Comparison of ENCODE assay signal across 13 mouse cellular contexts in the genomic region with DNA sequence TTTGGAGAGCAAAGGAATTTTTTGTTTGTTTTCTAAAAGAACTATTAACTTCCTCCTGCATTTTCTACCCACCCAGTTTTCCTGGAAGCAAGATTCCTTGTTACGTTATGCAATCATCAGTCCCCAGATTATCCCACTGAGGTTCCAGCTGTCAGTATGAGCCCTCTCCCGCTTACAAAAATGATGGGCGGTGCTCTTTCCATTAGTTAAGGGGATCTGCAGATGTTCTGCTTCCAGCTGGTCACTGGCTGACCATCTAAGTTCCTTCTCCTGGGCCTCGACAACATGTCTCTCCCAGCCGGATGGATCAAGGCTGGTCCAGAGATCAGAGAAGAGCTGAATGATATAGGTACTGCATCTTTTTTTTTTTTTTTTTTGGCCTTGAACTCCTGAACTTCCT. TPM values are rescaled to one million over a fixed set of nuclear protein-coding genes. Genes with fewer than 3 reads are reported as not detected.
DNase-seq lines count a peak whose midpoint lies in the region; ATAC-seq and TF ChIP-seq lines count a peak whose summit lies in the region.
"Had no signal": no experiment of that assay in that cellular context is flagged by ENCODE, and none has a peak within 500 bp of the region (broad histone marks: within the 10 kb centered on the region; RNA-seq: fewer than 3 reads in every experiment).

No protein-coding gene starts in this region.

- H3K4me3 ChIP-seq in limb, embryonic 14.5 days (replicated peaks; ENCODE audit: low read length): no peak overlapping the region
- H3K4me3 ChIP-seq in stomach, embryonic 15.5 days (replicated peaks): no peak overlapping the region
- H3K4me3 ChIP-seq: erythroblast, embryonic 14.5 days; neural tube, embryonic 12.5 days had no signal

- TF ChIP-seq POLR2A in limb, embryonic 14.5 days (IDR thresholded peaks at IDR 0.05; ENCODE audit: borderline replicate concordance, extremely low read depth, insufficient read depth, insufficient read length): no peak

- no peaks in the 10 kb centered on the region for H3K4me1 ChIP-seq in limb, embryonic 14.5 days (ENCODE audit: control insufficient read depth, insufficient read depth, low read length)
- H3K4me1 ChIP-seq in stomach, embryonic 15.5 days: no peaks in the 10 kb centered on the region
- H3K4me1 ChIP-seq: neural tube, embryonic 12.5 days had no signal

- H3K9me3 ChIP-seq in limb, embryonic 14.5 days (ENCODE audit: control insufficient read depth, low read length): peaks cover 12% of the 10 kb centered on the region
- H3K9me3 ChIP-seq in stomach, embryonic 15.5 days: no peaks in the 10 kb centered on the region

- H3K36me3 ChIP-seq in limb, embryonic 14.5 days (ENCODE audit: control insufficient read depth, insufficient read depth, low read length): 0 out of 2 replicates have a peak, but pooled peaks cover 6% of the 10 kb centered on the region
- H3K36me3 ChIP-seq in stomach, embryonic 15.5 days: no peaks in the 10 kb centered on the region

- WGBS in limb, embryonic 14.5 days: 67% methylated on average over 5 of the region's 5 CpGs
- 48% methylated on average over 5 of the region's 5 CpGs for WGBS in stomach, embryonic 15.5 days

- no peak overlapping the region for H3K4me2 ChIP-seq in limb, embryonic 14.5 days (replicated peaks; ENCODE audit: low read depth, low read length, severe bottlenecking)
- no peak overlapping the region for H3K4me2 ChIP-seq in stomach, embryonic 15.5 days
- H3K4me2 ChIP-seq: neural tube, embryonic 12.5 days had no signal

- peak; percentile 33 for DNase-seq in kidney, postnatal 10 days
- DNase-seq in kidney, adult 11 months: no peak
- DNase-seq in heart, adult 8-10 months (ENCODE audit: low spot score): peak; percentile 81
- peak; percentile 69 for DNase-seq in limb, embryonic 14.5 days (ENCODE audit: low spot score)
- no peak for DNase-seq in spleen, adult 18-20 months
- DNase-seq in right cerebral cortex, postnatal 4 days: no peak
- DNase-seq: adrenal gland, postnatal 25 days; midbrain, embryonic 14.5 days; thymus, postnatal 36 days had no signal

- H3K27ac ChIP-seq in limb, embryonic 14.5 days (replicated peaks; ENCODE audit: low read depth, low read length): no peak overlapping the region
- H3K27ac ChIP-seq in stomach, embryonic 15.5 days: peak overlapping the region; percentile 44; the same call in 1 of the 2 replicates
- H3K27ac ChIP-seq: liver, embryonic 14.5 days; neural tube, embryonic 12.5 days had no signal

- no peak overlapping the region for H3K9ac ChIP-seq in limb, embryonic 14.5 days (ENCODE audit: low read depth, low read length, severe bottlenecking)
- H3K9ac ChIP-seq in stomach, embryonic 15.5 days: no peak overlapping the region
- H3K9ac ChIP-seq: liver, embryonic 14.5 days; neural tube, embryonic 12.5 days had no signal

- H3K27me3 ChIP-seq in limb, embryonic 14.5 days (ENCODE audit: control insufficient read depth, insufficient read depth, low read length): no peaks in the 10 kb centered on the region
- H3K27me3 ChIP-seq in stomach, embryonic 15.5 days (replicated peaks): no peaks in the 10 kb centered on the region
- H3K27me3 ChIP-seq: neural tube, embryonic 12.5 days had no signal

- peak; percentile 50; the same call in 1 of the 2 replicates for ATAC-seq in limb, embryonic 14.5 days (ENCODE audit: low FRiP score, low read depth)
- no peak for ATAC-seq in stomach, embryonic 15.5 days (ENCODE audit: insufficient read depth, low FRiP score, low read depth)

RNA-seq across cellular contexts. Expression of gene Clec3b, which starts 2.3 kb away (rescaled TPM):
- total RNA-seq in heart, adult 8-10 months (2022): 10 to 100 TPM; 37.7 to 48.5 (median 38.6) TPM
- polyA plus RNA-seq in limb, embryonic 14.5 days (2012; rRNA removed): 18.1 and 21.0 TPM in 2 replicates
- 1.1 and 1.6 TPM in 2 replicates for polyA plus RNA-seq in limb, embryonic 14.5 days (2014; fragmentation: Nextera tagmentation; extraction: Ambion mirVana)
- polyA plus RNA-seq in stomach, embryonic 15.5 days (2015; fragmentation: Nextera tagmentation; extraction: Ambion mirVana): 1.2 and 2.0 TPM in 2 replicates
- polyA plus RNA-seq: erythroblast, embryonic 14.5 days; neural tube, embryonic 12.5 days had no signal

RNA-seq across cellular contexts. Expression of gene Exosc7, which starts 35.4 kb away (rescaled TPM):
- 10 to 100 TPM; 25.0 to 27.2 (median 27.0) TPM for total RNA-seq in heart, adult 8-10 months (2022)
- 81.1 and 109 TPM in 2 replicates for polyA plus RNA-seq in limb, embryonic 14.5 days (2012; rRNA removed)
- polyA plus RNA-seq in limb, embryonic 14.5 days (2014; fragmentation: Nextera tagmentation; extraction: Ambion mirVana): 96.5 and 105 TPM in 2 replicates
- polyA plus RNA-seq in stomach, embryonic 15.5 days (2015; fragmentation: Nextera tagmentation; extraction: Ambion mirVana): 125 and 136 TPM in 2 replicates

RNA-seq across cellular contexts. Expression of gene Zdhhc3, which starts 35.4 kb away (rescaled TPM):
- 10 to 100 TPM; 39.8 to 46.0 (median 43.6) TPM for total RNA-seq in heart, adult 8-10 months (2022)
- polyA plus RNA-seq in limb, embryonic 14.5 days (2012; rRNA removed): 63.5 and 101 TPM in 2 replicates
- 58.1 and 61.5 TPM in 2 replicates for polyA plus RNA-seq in limb, embryonic 14.5 days (2014; fragmentation: Nextera tagmentation; extraction: Ambion mirVana)
- polyA plus RNA-seq in stomach, embryonic 15.5 days (2015; fragmentation: Nextera tagmentation; extraction: Ambion mirVana): 73.7 and 77.8 TPM in 2 replicates

Comparison
In these comparisons a context has a peak if more than half of its experiments do, and no peak if none do; other contexts are left out.
1. DNase-seq: peak in kidney, postnatal 10 days (single experiment), heart, adult 8-10 months (single experiment) and limb, embryonic 14.5 days (single experiment); none in kidney, adult 11 months (single experiment), spleen, adult 18-20 months (0 of 2) and right cerebral cortex, postnatal 4 days (single experiment).